Mouse (Mus musculus) kidney, postnatal 0 days (tissue): ENCODE data around the gene Tmem184b. TPM values are rescaled to one million over a fixed set of nuclear protein-coding genes. Genes with fewer than 3 reads are reported as not detected.

Experiments used
- ATAC-seq: fragments of 200-750 bp; cut with Nextera tagmentation; replicated peaks from 2 replicates; pipeline ENCODE4 v1.8.0; 2017; ENCODE audit warnings: low read depth, moderate number of reproducible peaks, moderate TSS enrichment, moderate library complexity; ENCODE audit not compliant: low FRiP score
- DNase-seq: peaks from one replicate; pipeline ENCODE4 v3.0.0-alpha.2; 2016; ENCODE audit warnings: low spot score
- H3K27ac ChIP-seq: fragments of 300-500 bp; sonication (generic); 2 replicates; pipeline ENCODE4 v1.5.1; 2014; ENCODE audit warnings: mild to moderate bottlenecking
- H3K27me3 ChIP-seq: fragments of 300-500 bp; sonication (generic); 2 replicates; pipeline ENCODE4 v1.6.1; 2014; ENCODE audit warnings: low read length, mixed read lengths; ENCODE audit not compliant: insufficient read depth
- H3K36me3 ChIP-seq: fragments of 300-500 bp; sonication (generic); 2 replicates; pipeline ENCODE4 v1.6.1; 2014; ENCODE audit warnings: low read length, mixed read lengths; ENCODE audit not compliant: insufficient read depth
- H3K4me1 ChIP-seq: fragments of 300-500 bp; sonication (generic); replicated peaks from 2 replicates; pipeline ENCODE4 v1.6.1; 2014; ENCODE audit warnings: antibody characterized with exemption, low read length, mixed read lengths; ENCODE audit not compliant: insufficient read depth
- H3K4me2 ChIP-seq: fragments of 300-500 bp; sonication (generic); 2 replicates; pipeline ENCODE4 v1.6.1; 2014; ENCODE audit warnings: mild to moderate bottlenecking, low read length, moderate library complexity, mixed read lengths
- H3K4me3 ChIP-seq: fragments of 300-500 bp; sonication (generic); replicated peaks from 2 replicates; pipeline ENCODE4 v1.5.1; 2014; ENCODE audit warnings: low read depth, low read length
- H3K9ac ChIP-seq: fragments of 300-500 bp; sonication (generic); 2 replicates; pipeline ENCODE4 v1.6.1; 2014; ENCODE audit warnings: low read depth, low read length
- H3K9me3 ChIP-seq: fragments of 300-500 bp; sonication (generic); replicated peaks from 2 replicates; pipeline ENCODE4 v1.6.1; 2016; ENCODE audit warnings: low read length, inconsistent platforms, mixed read lengths
- CTCF ChIP-seq: IDR thresholded peaks from 2 replicates; pipeline ENCODE4 v1.5.1; 2016; ENCODE audit warnings: antibody characterized with exemption, low read depth, mild to moderate bottlenecking, moderate library complexity
- WGBS: fragments of 180-500 bp; shearing (Covaris S2); extraction: QIAGEN DNeasy Blood & Tissue Kit; methylation state at CpG from one replicate; pipeline ENCODE4 v1.1.7; 2014; 5-methylcytosine and 5-hydroxymethylcytosine counted together
- polyA plus RNA-seq: library from polyadenylated mRNA; unstranded; fragments of >200 nt; fragmentation: Nextera tagmentation; extraction: Ambion mirVana; gene quantifications from 2 replicates; pipeline ENCODE4 v1.2.1, GENCODE M21; 2015

The Tmem184b gene
- polyA plus RNA-seq, 1 experiment from 2014 or later = 44.4 TPM

DNA sequence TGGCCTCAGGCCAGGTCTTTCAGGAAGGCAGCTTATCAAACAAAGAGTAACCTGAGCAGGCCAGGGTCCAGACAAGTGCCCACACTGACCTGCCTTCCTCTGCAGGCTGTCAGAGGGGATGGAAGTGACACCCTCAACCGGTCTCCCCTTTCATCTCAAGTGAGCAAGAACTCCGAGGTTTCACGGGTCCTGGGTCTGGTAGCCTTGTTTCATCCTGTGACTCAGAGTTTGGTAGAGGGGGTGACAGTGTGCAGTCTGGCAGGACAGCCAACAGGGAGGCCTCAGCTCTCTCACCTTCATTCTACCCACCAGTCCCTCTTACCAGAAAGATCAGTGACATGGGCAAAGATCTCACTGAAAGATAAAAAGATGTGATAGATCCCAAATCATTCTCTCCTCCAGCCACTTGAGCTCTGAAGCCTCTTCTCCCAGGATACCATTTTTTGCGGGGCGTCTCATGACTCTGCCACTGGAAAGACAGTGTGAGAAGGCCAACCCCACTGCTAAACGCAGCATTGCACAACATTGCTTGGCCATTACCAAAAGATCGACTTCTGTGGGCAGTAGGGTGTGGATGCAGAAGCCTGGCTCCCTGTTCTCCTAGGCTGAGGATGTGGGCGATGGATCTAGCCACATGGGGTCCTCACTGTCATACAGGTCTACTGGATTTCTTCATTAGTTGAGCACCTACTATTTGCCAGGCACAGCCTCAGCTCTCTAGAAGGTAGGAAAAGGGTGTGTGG lies 57.1 kb downstream of the Tmem184b start, which contains the start of gene Maff:
TSS of gene Maff (plus strand) at position 571 of the 743 bp plus-strand sequence.
- no peak for DNase-seq
- no peaks in the 10 kb centered on the region for H3K36me3 ChIP-seq
- peak; percentile 28; the same call in 1 of the 2 replicates for TF ChIP-seq CTCF
- H3K9me3 ChIP-seq = no peaks in the 10 kb centered on the region
- ATAC-seq = no peak
- peak within 1 kb of the TSS; percentile 66 for H3K4me3 ChIP-seq
- peak within 1 kb of the TSS; percentile 86 for H3K27ac ChIP-seq
- peak within 1 kb of the TSS; percentile 76 for H3K9ac ChIP-seq
- H3K4me1 ChIP-seq = 0 out of 2 replicates have a peak, but pooled peaks cover 7% of the 10 kb centered on the region
- WGBS = 51% methylated on average over 8 of the region's 8 CpGs
- H3K4me2 ChIP-seq = peak within 1 kb of the TSS; percentile 97
- no peaks in the 10 kb centered on the region for H3K27me3 ChIP-seq

DNA sequence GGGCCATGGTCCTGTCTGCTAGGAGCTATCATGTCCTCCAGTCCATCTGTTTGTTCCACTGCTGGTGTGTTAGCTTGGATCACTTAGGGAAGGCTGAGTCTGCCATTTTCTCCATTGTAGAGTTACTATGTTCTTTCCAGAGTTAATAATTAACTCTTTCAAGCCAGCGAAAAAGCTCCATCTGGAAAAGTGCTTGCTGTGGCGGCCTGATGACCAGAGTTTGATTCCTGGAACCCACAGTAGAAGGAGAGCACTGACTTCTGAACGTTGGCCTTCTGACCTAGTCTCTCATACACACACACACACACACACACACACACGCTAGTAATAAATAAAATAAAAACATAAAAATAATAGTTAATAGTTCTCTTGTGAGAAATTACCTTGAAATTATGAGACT lies 58.7 kb downstream of the Tmem184b start:
- Histone ChIP-seq H3K36me3 (no peaks in the 10 kb centered on the region), H3K4me2 (no peak overlapping the region), H3K9me3 (no peaks in the 10 kb centered on the region), H3K4me1 (0 out of 2 replicates have a peak, but pooled peaks cover 4% of the 10 kb centered on the region), H3K27ac (no peak overlapping the region), H3K4me3 (no peak overlapping the region), H3K27me3 (no peaks in the 10 kb centered on the region), H3K9ac (no peak overlapping the region)
- TF ChIP-seq CTCF = no peak
- DNase-seq (no peak), ATAC-seq (no peak)
- 64% methylated on average over 4 of the region's 4 CpGs for WGBS

DNA sequence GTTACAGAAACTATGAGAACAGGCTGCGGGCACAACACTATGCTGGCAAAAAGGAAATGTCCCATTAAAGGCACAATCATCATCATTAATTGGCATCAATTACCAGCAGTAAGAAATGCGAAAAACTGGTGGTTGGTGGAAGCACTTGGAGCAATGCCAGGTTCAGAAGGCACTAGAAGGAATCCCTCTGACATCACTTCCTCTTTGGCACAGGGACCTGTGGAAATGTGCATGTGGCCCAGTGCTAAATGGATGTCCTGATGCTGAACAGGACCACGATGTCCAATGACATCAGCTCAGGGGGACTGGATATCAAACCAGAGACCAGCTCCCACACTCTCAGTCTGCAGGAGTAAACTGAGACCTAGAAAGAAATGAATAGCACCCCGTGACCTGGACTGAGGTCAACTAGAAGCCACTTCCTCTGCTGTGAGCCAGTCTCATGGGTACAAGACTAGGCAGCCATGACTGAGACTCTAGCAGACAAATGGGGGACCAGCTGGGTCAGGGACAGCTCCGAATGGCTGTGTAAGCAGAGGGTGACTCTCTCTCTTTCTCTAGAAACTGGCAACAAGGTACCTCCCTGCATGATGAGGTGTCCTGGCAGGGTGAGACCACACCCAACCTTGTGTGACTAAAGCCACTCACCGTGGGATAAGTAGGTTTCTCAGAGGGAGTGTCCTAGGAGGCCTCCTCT lies 60.6 kb downstream of the Tmem184b start:
- WGBS = 66% methylated on average over 6 of the region's 6 CpGs
- Histone ChIP-seq H3K4me2 (no peak overlapping the region), H3K27ac (no peak overlapping the region), H3K4me1 (no peaks in the 10 kb centered on the region), H3K9ac (no peak overlapping the region), H3K36me3 (no peaks in the 10 kb centered on the region), H3K9me3 (no peaks in the 10 kb centered on the region), H3K4me3 (no peak overlapping the region), H3K27me3 (no peaks in the 10 kb centered on the region)
- no peak for TF ChIP-seq CTCF
- ATAC-seq (no peak), DNase-seq (no peak)

DNA sequence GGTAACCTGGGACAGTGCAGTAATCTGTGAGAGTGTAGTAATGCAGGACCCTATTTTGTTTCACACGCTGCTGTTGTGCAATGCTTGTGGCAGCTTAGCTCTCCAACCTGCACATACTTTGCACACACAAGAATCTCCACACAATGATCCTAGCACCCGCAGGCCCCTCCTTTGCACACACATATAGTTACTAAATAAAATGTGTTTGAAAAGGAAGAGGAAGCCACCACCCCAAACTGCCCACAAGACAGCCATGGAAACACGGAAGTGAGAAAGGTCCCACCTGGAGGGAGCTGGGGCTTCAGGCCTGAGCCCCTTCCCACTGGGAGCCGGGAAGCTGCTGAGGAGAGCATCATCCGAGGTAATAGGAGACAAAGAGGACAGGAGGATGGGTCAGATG lies 64.4 kb downstream of the Tmem184b start:
- no peak for DNase-seq
- Histone ChIP-seq H3K9me3 (no peaks in the 10 kb centered on the region), H3K27me3 (no peaks in the 10 kb centered on the region), H3K27ac (no peak overlapping the region), H3K4me1 (no peaks in the 10 kb centered on the region), H3K36me3 (no peaks in the 10 kb centered on the region), H3K9ac (no peak overlapping the region), H3K4me2 (no peak overlapping the region), H3K4me3 (no peak overlapping the region)
- no peak for TF ChIP-seq CTCF
- no peak for ATAC-seq
- 70% methylated on average over 5 of the region's 5 CpGs for WGBS

DNA sequence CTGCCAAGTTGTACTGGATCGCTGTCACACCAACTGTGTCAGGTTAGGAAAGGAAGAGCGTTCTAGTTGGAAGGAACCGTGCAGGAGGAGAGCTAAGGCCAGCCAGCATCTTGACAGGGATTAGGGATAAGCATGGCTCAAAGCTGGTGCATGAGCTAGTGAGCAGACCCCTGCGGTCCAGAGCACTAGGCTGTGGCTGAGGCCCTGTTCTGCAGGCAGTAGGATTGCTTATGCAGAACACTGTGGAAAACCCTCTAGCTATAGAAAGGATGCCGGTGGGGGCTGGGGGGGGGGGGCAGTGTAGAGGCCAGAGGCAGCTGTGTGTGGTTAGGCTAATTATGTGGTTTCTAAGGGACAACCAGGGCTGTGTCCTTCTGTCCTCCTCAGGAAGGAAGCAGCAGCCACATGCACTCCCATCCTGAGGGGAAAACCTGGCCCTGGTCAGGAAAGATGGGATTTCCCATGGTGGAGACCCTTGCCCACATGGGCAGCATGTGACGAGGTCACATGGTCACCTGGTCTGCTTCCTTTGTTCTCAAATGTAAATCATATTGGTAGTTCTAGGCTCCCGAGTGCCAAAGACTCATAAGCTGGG lies 68.2 kb downstream of the Tmem184b start:
- Histone ChIP-seq H3K27ac (no peak overlapping the region), H3K9me3 (no peaks in the 10 kb centered on the region), H3K4me1 (no peaks in the 10 kb centered on the region), H3K36me3 (no peaks in the 10 kb centered on the region), H3K27me3 (no peaks in the 10 kb centered on the region), H3K4me2 (no peak overlapping the region), H3K9ac (no peak overlapping the region), H3K4me3 (no peak overlapping the region)
- DNase-seq (no peak), ATAC-seq (no peak)
- 58% methylated on average over 7 of the region's 7 CpGs for WGBS
- no peak for TF ChIP-seq CTCF

DNA sequence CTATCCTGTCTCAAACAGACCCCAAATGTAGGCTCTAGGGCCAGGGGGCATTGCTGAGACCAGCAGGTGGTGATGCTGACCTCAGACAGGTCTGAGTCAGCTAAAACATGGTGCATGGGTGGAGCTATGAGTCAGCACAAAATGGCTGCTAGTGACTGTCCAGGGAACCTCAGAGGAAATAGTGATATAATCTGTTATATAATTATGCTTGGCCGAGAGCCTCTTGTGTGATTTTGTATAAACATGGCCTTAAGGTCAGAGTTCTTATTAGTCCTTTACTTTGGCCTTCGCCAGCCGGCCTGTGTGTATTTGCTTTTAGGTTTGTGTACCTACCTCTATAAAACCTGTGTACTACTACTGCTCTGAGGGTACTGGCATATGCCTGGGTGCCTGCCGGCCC lies 70.0 kb downstream of the Tmem184b start:
- H3K9ac ChIP-seq = no peak overlapping the region
- H3K36me3 ChIP-seq = no peaks in the 10 kb centered on the region
- DNase-seq (peak; percentile 59), ATAC-seq (no peak)
- H3K27me3 ChIP-seq = no peaks in the 10 kb centered on the region
- H3K9me3 ChIP-seq = no peaks in the 10 kb centered on the region
- no peak overlapping the region for H3K4me3 ChIP-seq
- no peaks in the 10 kb centered on the region for H3K4me1 ChIP-seq
- no peak overlapping the region for H3K4me2 ChIP-seq
- no peak overlapping the region for H3K27ac ChIP-seq
- no peak for TF ChIP-seq CTCF
- WGBS = 56% methylated on average over 4 of the region's 4 CpGs
